Mouse (Mus musculus) liver, embryonic 14.5 days (tissue): ENCODE data around the gene March5.

Source experiments
- CTCF ChIP-seq: IDR thresholded peaks from 2 replicates; pipeline ENCODE4 v1.5.1; 2016; ENCODE audit warnings: antibody characterized with exemption, low read depth, control low read depth
- EP300 ChIP-seq: IDR thresholded peaks from 2 replicates; pipeline ENCODE4 v1.6.1; 2016; ENCODE audit warnings: antibody characterized with exemption, low read depth

- TF ChIP-seq CTCF (no peak), EP300 (no peak)
These were observed 7.5 kb upstream of the March5 start for GRCm38 (mm10) chr19:37199889-37200288.
